Mouse (Mus musculus) ES-Bruce4 (cell line): ENCODE results near the gene Relt. TPM values are rescaled to one million over a fixed set of nuclear protein-coding genes. Genes with fewer than 3 reads are reported as not detected.
A peak's percentile ranks its signal among the peaks of the same experiment; 100 is the strongest.

Source experiments
- H3K27ac ChIP-seq: 2 replicates; pipeline ENCODE4 v1.5.1; 2012; ENCODE audit warnings: low read length, inconsistent platforms; ENCODE audit not compliant: insufficient read depth
- H3K27me3 ChIP-seq: 2 replicates; pipeline ENCODE4 v1.6.1; 2012; ENCODE audit warnings: mild to moderate bottlenecking, low read length, inconsistent platforms; ENCODE audit not compliant: control insufficient read depth, poor library complexity, insufficient read depth, severe bottlenecking
- H3K36me3 ChIP-seq: 2 replicates; pipeline ENCODE4 v1.6.1; 2012; ENCODE audit warnings: inconsistent platforms, mild to moderate bottlenecking, low read length, moderate library complexity; ENCODE audit not compliant: control insufficient read depth, poor library complexity, insufficient read depth, severe bottlenecking
- H3K4me1 ChIP-seq: one replicate; pipeline ENCODE4 v1.8.1; 2011; ENCODE audit warnings: low read length; ENCODE audit not compliant: control insufficient read depth, insufficient read depth
- H3K4me3 ChIP-seq: 2 replicates; pipeline ENCODE4 v1.5.1; 2011; ENCODE audit warnings: low read depth, mild to moderate bottlenecking, low read length
- H3K9ac ChIP-seq: 2 replicates; pipeline ENCODE4 v1.6.1; 2012; ENCODE audit warnings: low read depth, mild to moderate bottlenecking, inconsistent platforms; ENCODE audit not compliant: poor library complexity, severe bottlenecking
- H3K9me3 ChIP-seq: replicated peaks from 2 replicates; pipeline ENCODE4 v1.6.1; 2012; ENCODE audit warnings: mild to moderate bottlenecking, low read length, inconsistent platforms; ENCODE audit not compliant: control insufficient read depth, poor library complexity, insufficient read depth, severe bottlenecking
- CTCF ChIP-seq: IDR thresholded peaks from one replicate; pipeline ENCODE4 v1.8.1; 2011; ENCODE audit warnings: low read depth, low read length
- EP300 ChIP-seq: IDR thresholded peaks from 2 replicates; pipeline ENCODE4 v1.6.1; 2011; ENCODE audit warnings: low read depth, low read length; ENCODE audit not compliant: insufficient read depth
- POLR2A ChIP-seq: IDR thresholded peaks from one replicate; pipeline ENCODE4 v1.8.1; 2011; ENCODE audit warnings: low read length; ENCODE audit not compliant: insufficient read depth
- polyA plus RNA-seq: library from polyadenylated mRNA; stranded (reverse); fragments of >200 nt; gene quantifications from 2 replicates; pipeline ENCODE4 v1.2.4, GENCODE M21; 2011; ENCODE audit warnings: low read depth; ENCODE audit not compliant: missing spikeins, insufficient read depth, insufficient read length

Relt gene
- polyA plus RNA-seq, 1 experiment: 14.1 TPM

GRCm38 (mm10) chr7:100894057-100894832 lies 31.0 kb upstream of the Relt start:
- H3K27ac ChIP-seq: no peak overlapping the region
- no peaks in the 10 kb centered on the region for H3K4me1 ChIP-seq
- H3K9me3 ChIP-seq: no peaks in the 10 kb centered on the region
- H3K9ac ChIP-seq: peak overlapping the region; percentile 79
- TF ChIP-seq POLR2A: no peak
- TF ChIP-seq CTCF: no peak
- TF ChIP-seq EP300: no peak
- no peaks in the 10 kb centered on the region for H3K36me3 ChIP-seq
- H3K27me3 ChIP-seq: no peaks in the 10 kb centered on the region
- peak overlapping the region; percentile 68 for H3K4me3 ChIP-seq

- Histone ChIP-seq H3K9me3 (no peaks in the 10 kb centered on the region), H3K36me3 (no peaks in the 10 kb centered on the region), H3K9ac (no peak overlapping the region), H3K4me3 (no peak overlapping the region), H3K27ac (no peak overlapping the region), H3K4me1 (no peaks in the 10 kb centered on the region), H3K27me3 (no peaks in the 10 kb centered on the region)
- no peak for TF ChIP-seq EP300
- no peak for TF ChIP-seq POLR2A
- TF ChIP-seq CTCF: no peak
These were observed 30.2 kb upstream of the Relt start for GRCm38 (mm10) chr7:100893249-100894056.

- Histone ChIP-seq H3K9ac (no peak overlapping the region), H3K36me3 (no peaks in the 10 kb centered on the region), H3K4me1 (no peaks in the 10 kb centered on the region), H3K27ac (no peak overlapping the region), H3K4me3 (no peak overlapping the region), H3K9me3 (no peaks in the 10 kb centered on the region), H3K27me3 (no peaks in the 10 kb centered on the region)
- no peak for TF ChIP-seq EP300
- TF ChIP-seq CTCF: peak; percentile 81
- TF ChIP-seq POLR2A: no peak
These were observed 23.3 kb upstream of the Relt start for GRCm38 (mm10) chr7:100886535-100886934.

- H3K36me3 ChIP-seq: no peaks in the 10 kb centered on the region
- no peaks in the 10 kb centered on the region for H3K9me3 ChIP-seq
- no peak overlapping the region for H3K4me3 ChIP-seq
- H3K27ac ChIP-seq: no peak overlapping the region
- TF ChIP-seq CTCF: no peak
- no peak for TF ChIP-seq POLR2A
- TF ChIP-seq EP300: no peak
- no peaks in the 10 kb centered on the region for H3K4me1 ChIP-seq
- no peak overlapping the region for H3K9ac ChIP-seq
- no peaks in the 10 kb centered on the region for H3K27me3 ChIP-seq
These were observed 21.2 kb upstream of the Relt start for GRCm38 (mm10) chr7:100884460-100884859.

GRCm38 (mm10) chr7:100881950-100882349 lies 18.7 kb upstream of the Relt start:
- Histone ChIP-seq H3K9ac (no peak overlapping the region), H3K27ac (no peak overlapping the region), H3K36me3 (no peaks in the 10 kb centered on the region), H3K4me3 (no peak overlapping the region), H3K27me3 (no peaks in the 10 kb centered on the region), H3K9me3 (no peaks in the 10 kb centered on the region), H3K4me1 (no peaks in the 10 kb centered on the region)
- TF ChIP-seq CTCF (no peak), EP300 (no peak), POLR2A (no peak)

GRCm38 (mm10) chr7:100881531-100881930 lies 18.3 kb upstream of the Relt start:
- Histone ChIP-seq H3K36me3 (no peaks in the 10 kb centered on the region), H3K4me1 (no peaks in the 10 kb centered on the region), H3K4me3 (no peak overlapping the region), H3K27me3 (no peaks in the 10 kb centered on the region), H3K9me3 (no peaks in the 10 kb centered on the region), H3K27ac (no peak overlapping the region), H3K9ac (no peak overlapping the region)
- TF ChIP-seq EP300: no peak
- TF ChIP-seq POLR2A: no peak
- no peak for TF ChIP-seq CTCF
